Mouse (Mus musculus): ENCODE results near the gene Arhgef17.
"Not testable (repeated sequence)": the region's sequence is repeated elsewhere in the genome, so short reads cannot be mapped to it uniquely, and the experiment has no call there.

DNA sequence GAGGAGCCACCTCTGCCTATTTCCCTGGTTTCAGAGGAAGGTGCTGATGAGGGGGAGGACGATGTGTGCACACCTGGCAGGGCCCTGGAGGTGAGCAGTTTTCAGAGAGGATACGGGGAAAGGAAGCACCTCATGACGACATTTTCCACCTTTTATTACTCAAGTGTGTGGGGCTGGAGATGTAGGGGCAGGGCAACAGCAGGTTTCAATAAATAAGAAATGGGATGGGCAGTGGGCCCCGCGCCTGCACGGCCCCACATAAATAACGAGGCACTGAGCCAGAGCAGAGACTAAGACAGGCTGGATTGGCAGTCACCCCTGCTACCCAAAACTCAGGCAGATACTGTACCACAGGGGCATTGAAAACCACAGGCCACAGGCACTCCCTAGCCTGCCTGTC is 85.9 kb downstream of the Arhgef17 start:
- TF ChIP-seq MAFK (IDR thresholded peaks at IDR 0.05; ENCODE audit: insufficient read depth, low read depth, low read length); ZC3H11A (IDR thresholded peaks at IDR 0.05; ENCODE audit: borderline replicate concordance, low read depth, low read length); CHD2 (IDR thresholded peaks at IDR 0.05; ENCODE audit: low read depth, low read length); ZNF384 (IDR thresholded peaks at IDR 0.05; ENCODE audit: low read depth, low read length): not testable (repeated sequence)
